Mouse (Mus musculus) thymus, adult 2 months (tissue): Measurements from ENCODE around the gene Cyp2c55. TPM values are rescaled to one million over a fixed set of nuclear protein-coding genes. Genes with fewer than 3 reads are reported as not detected.

ENCODE experiments used
- DNase-seq: peaks from one replicate; pipeline ENCODE4 v3.0.0; 2021
- H3K27ac ChIP-seq: fragments of 200-500 bp; 2 replicates; pipeline ENCODE4 v1.5.1; 2012; ENCODE audit warnings: low read length, control low read depth; ENCODE audit not compliant: control insufficient read depth, insufficient read depth
- H3K27me3 ChIP-seq: fragments of 200-500 bp; 2 replicates; pipeline ENCODE4 v1.6.1; 2012; ENCODE audit warnings: mild to moderate bottlenecking, low read length, moderate library complexity, mixed read lengths; ENCODE audit not compliant: control insufficient read depth, insufficient read depth
- H3K36me3 ChIP-seq: fragments of 200-500 bp; 2 replicates; pipeline ENCODE4 v1.6.1; 2012; ENCODE audit warnings: mild to moderate bottlenecking, low read length, moderate library complexity; ENCODE audit not compliant: control insufficient read depth, insufficient read depth
- H3K4me1 ChIP-seq: fragments of 200-500 bp; replicated peaks from 2 replicates; pipeline ENCODE4 v1.6.1; 2012; ENCODE audit warnings: low read length; ENCODE audit not compliant: control insufficient read depth, insufficient read depth
- H3K4me3 ChIP-seq: fragments of 200-500 bp; 2 replicates; pipeline ENCODE4 v1.5.1; 2012; ENCODE audit warnings: mild to moderate bottlenecking, low read length, control low read depth, moderate library complexity; ENCODE audit not compliant: control insufficient read depth, insufficient read depth
- CTCF ChIP-seq: fragments of 200-500 bp; IDR thresholded peaks from 2 replicates; pipeline ENCODE4 v1.5.1; 2012; ENCODE audit warnings: mild to moderate bottlenecking, control low read depth, low read length, moderate library complexity, borderline replicate concordance; ENCODE audit not compliant: control insufficient read depth, poor library complexity, insufficient read depth; ENCODE audit errors: extremely low read depth
- POLR2A ChIP-seq: fragments of 200-500 bp; IDR thresholded peaks from 2 replicates; pipeline ENCODE4 v1.6.1; 2012; ENCODE audit warnings: mild to moderate bottlenecking, low read length, control low read depth, moderate library complexity; ENCODE audit not compliant: control insufficient read depth, poor library complexity, insufficient read depth; ENCODE audit errors: extremely low read depth
- WGBS: fragments of 180-500 bp; shearing (Covaris S2); methylation state at CpG from one replicate; pipeline ENCODE4 v1.1.7; 2018; 5-methylcytosine and 5-hydroxymethylcytosine counted together
- polyA plus RNA-seq: library from polyadenylated mRNA; depleted of rRNA; stranded (reverse); fragments of >200 nt; gene quantifications from 2 replicates; pipeline ENCODE4 v1.2.3, GENCODE M21; 2012; rRNA removed

The Cyp2c55 gene
- polyA plus RNA-seq, 1 experiment: not detected

GRCm38 (mm10) chr19:39005132-39005531 lies 1.7 kb upstream of the Cyp2c55 start:
- Histone ChIP-seq H3K4me1 (no peaks in the 10 kb centered on the region), H3K4me3 (no peak overlapping the region), H3K27ac (no peak overlapping the region), H3K36me3 (no peaks in the 10 kb centered on the region), H3K27me3 (no peaks in the 10 kb centered on the region)
- no peak for DNase-seq
- TF ChIP-seq POLR2A: no peak
- no peak for TF ChIP-seq CTCF
- WGBS: 95% methylated on average over 1 of the region's 1 CpGs

- Histone ChIP-seq H3K36me3 (no peaks in the 10 kb centered on the region), H3K27ac (no peak overlapping the region), H3K27me3 (no peaks in the 10 kb centered on the region), H3K4me1 (no peaks in the 10 kb centered on the region), H3K4me3 (no peak overlapping the region)
- no peak for DNase-seq
- 97% methylated on average over 1 of the region's 1 CpGs for WGBS
- TF ChIP-seq CTCF (no peak), POLR2A (no peak)
Observed at GRCm38 (mm10) chr19:39057928-39058327, 51.1 kb downstream of the Cyp2c55 start.

- no peaks in the 10 kb centered on the region for H3K27me3 ChIP-seq
- no peak for TF ChIP-seq POLR2A
- no peak for TF ChIP-seq CTCF
- H3K4me1 ChIP-seq: no peaks in the 10 kb centered on the region
- no peak within 1 kb of the TSS for H3K27ac ChIP-seq
- H3K36me3 ChIP-seq: no peaks in the 10 kb centered on the region
- WGBS: 74% methylated on average over 2 of the region's 2 CpGs
- no peak within 1 kb of the TSS for H3K4me3 ChIP-seq
- no peak for DNase-seq
Observed at GRCm38 (mm10) chr19:39060719-39061118, 53.9 kb downstream of the Cyp2c55 start, which contains the start of gene Cyp2c65. Cyp2c65 (plus strand) TSS chr19:39061015.

Other genes starting within 250 kb of the Cyp2c55 start
- 3.6 and 4.1 TPM in 2 replicates for gene Noc3l, start 187.8 kb upstream of the Cyp2c55 start, polyA plus RNA-seq
- 1.2 and 1.6 TPM in 2 replicates for gene Tbc1d12, start 170.4 kb upstream of the Cyp2c55 start, polyA plus RNA-seq
- gene Hells, start 76.1 kb upstream of the Cyp2c55 start, polyA plus RNA-seq: 4.8 and 5.6 TPM in 2 replicates
- gene Cyp2c65, start 54.0 kb downstream of the Cyp2c55 start, polyA plus RNA-seq: not detected in 2 replicates
- 0.09 TPM in 1 of 2 replicates, not detected in the other for gene Cyp2c66, start 106.9 kb downstream of the Cyp2c55 start, polyA plus RNA-seq